Comparison of ENCODE assay signal across 27 mouse cellular contexts in the genomic region with DNA sequence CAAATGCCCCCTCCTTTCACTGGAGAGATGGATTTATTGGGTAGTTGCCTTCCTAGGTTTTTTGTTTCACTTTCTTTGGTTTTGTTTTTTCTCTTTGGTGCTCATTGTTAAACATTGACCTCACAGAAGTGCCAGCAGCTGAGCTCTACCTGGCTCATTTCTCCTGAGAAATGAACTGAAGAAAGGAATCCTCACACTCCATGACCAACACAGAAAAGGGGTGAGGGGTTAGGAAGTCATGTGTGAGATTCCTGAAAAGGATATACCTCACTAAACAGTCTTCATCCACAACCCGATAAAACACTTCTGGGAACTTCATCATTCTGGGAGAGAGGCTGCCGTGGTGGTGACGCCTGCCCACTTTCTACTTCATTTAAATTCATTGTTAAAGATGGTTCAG.
A peak's percentile ranks its signal among the peaks of the same experiment; 100 is the strongest.
DNase-seq lines count a peak whose midpoint lies in the region; ATAC-seq lines count a peak whose summit lies in the region.
"Had no signal": no experiment of that assay in that cellular context is flagged by ENCODE, and none has a peak within 500 bp of the region (broad histone marks: within the 10 kb centered on the region; RNA-seq: fewer than 3 reads in every experiment).

No protein-coding gene starts in this region.

- no peaks in the 10 kb centered on the region for H3K27me3 ChIP-seq in kidney, embryonic 15.5 days
- H3K27me3 ChIP-seq: embryonic facial prominence, embryonic 13.5 days; forebrain, embryonic 12.5 days; forebrain, embryonic 15.5 days; heart, embryonic 13.5 days had no signal

- no peaks in the 10 kb centered on the region for H3K9me3 ChIP-seq in kidney, embryonic 15.5 days (replicated peaks)
- H3K9me3 ChIP-seq: embryonic facial prominence, embryonic 10.5 days; embryonic facial prominence, embryonic 13.5 days; forebrain, embryonic 12.5 days; forebrain, embryonic 15.5 days; heart, embryonic 10.5 days; heart, embryonic 13.5 days had no signal

- no peaks in the 10 kb centered on the region for H3K36me3 ChIP-seq in kidney, embryonic 15.5 days
- H3K36me3 ChIP-seq: embryonic facial prominence, embryonic 10.5 days; embryonic facial prominence, embryonic 13.5 days; forebrain, embryonic 12.5 days; forebrain, embryonic 15.5 days; heart, embryonic 10.5 days; heart, embryonic 13.5 days had no signal

- no peak overlapping the region for H3K9ac ChIP-seq in kidney, embryonic 15.5 days
- H3K9ac ChIP-seq: embryonic facial prominence, embryonic 13.5 days; forebrain, embryonic 12.5 days; forebrain, embryonic 15.5 days; heart, embryonic 13.5 days; hindbrain, embryonic 14.5 days had no signal

- WGBS in kidney, embryonic 15.5 days: 43% methylated on average over 3 of the region's 3 CpGs

- no peak overlapping the region for H3K27ac ChIP-seq in kidney, embryonic 15.5 days
- H3K27ac ChIP-seq: embryonic facial prominence, embryonic 10.5 days; embryonic facial prominence, embryonic 13.5 days; forebrain, embryonic 12.5 days; forebrain, embryonic 15.5 days; heart, adult 2 months; heart, embryonic 10.5 days; heart, embryonic 13.5 days; hindbrain, embryonic 14.5 days had no signal

- H3K4me3 ChIP-seq in kidney, embryonic 15.5 days (replicated peaks): no peak overlapping the region
- H3K4me3 ChIP-seq: embryonic facial prominence, embryonic 10.5 days; embryonic facial prominence, embryonic 13.5 days; erythroblast, embryonic 14.5 days; forebrain, embryonic 12.5 days; forebrain, embryonic 15.5 days; heart, adult 2 months; heart, embryonic 10.5 days; heart, embryonic 13.5 days had no signal

- no peak for DNase-seq in kidney, adult 11 months
- peak; percentile 3 for DNase-seq in kidney, postnatal 14 days
- DNase-seq in kidney, adult 9 months: no peak
- DNase-seq in mesoderm, embryonic 11.5 days (ENCODE audit: low read depth, low spot score): peak; percentile 11
- no peak for DNase-seq in lung, postnatal 14 days
- DNase-seq: adrenal gland, adult 8-10 months; adrenal gland, postnatal 25 days; cerebellum, adult 11-12 months; cerebellum, adult 8-10 months; cerebellum, postnatal 10 days; cerebellum, postnatal 36 days; embryo, embryonic 11 days; gastrocnemius, postnatal 36 days; heart, adult 2 months; heart, postnatal 14 days; heart, postnatal 4 days had no signal

- H3K4me1 ChIP-seq in kidney, embryonic 15.5 days: 0 out of 2 replicates have a peak, but pooled peaks cover 5% of the 10 kb centered on the region
- H3K4me1 ChIP-seq: forebrain, embryonic 12.5 days; forebrain, embryonic 15.5 days; heart, embryonic 10.5 days; heart, embryonic 13.5 days had no signal

- H3K4me2 ChIP-seq in kidney, embryonic 15.5 days: no peak overlapping the region
- H3K4me2 ChIP-seq: embryonic facial prominence, embryonic 13.5 days; forebrain, embryonic 12.5 days; forebrain, embryonic 15.5 days; heart, embryonic 13.5 days; hindbrain, embryonic 14.5 days had no signal

- ATAC-seq in kidney, embryonic 15.5 days (replicated peaks; ENCODE audit: low FRiP score): peak; percentile 92
- ATAC-seq: activated CD4-positive, CD25-positive, alpha-beta regulatory T cell, adult 4 months; CD4-positive, CD25-positive, alpha-beta regulatory T cell, adult 4 months; forebrain, embryonic 15.5 days had no signal

Comparison
In these comparisons a context has a peak if more than half of its experiments do, and no peak if none do; other contexts are left out.
1. DNase-seq: peak in kidney, postnatal 14 days (single experiment) and mesoderm, embryonic 11.5 days (single experiment); none in kidney, adult 11 months (single experiment), kidney, adult 9 months (single experiment) and lung, postnatal 14 days (single experiment).